Mouse (Mus musculus): Measurements from ENCODE around the gene Gm3448. TPM values are rescaled to one million over a fixed set of nuclear protein-coding genes. Genes with fewer than 3 reads are reported as not detected.
"Not testable (repeated sequence)": the region's sequence is repeated elsewhere in the genome, so short reads cannot be mapped to it uniquely, and the experiment has no call there.

The Gm3448 gene
- polyA plus RNA-seq, 1 experiment: 3.7 TPM

GRCm38 (mm10) chr17:15066911-15067310 lies 25.6 kb upstream of the Gm3448 start:
- Histone ChIP-seq H3K4me3 (ENCODE audit: insufficient read depth, low read length) (no peak overlapping the region), H3K27ac (ENCODE audit: insufficient read depth, low read length) (no peak overlapping the region), H3K4me1 (ENCODE audit: control insufficient read depth, insufficient read depth, low read length) (peaks cover 3% of the 10 kb centered on the region; the same call in 1 of the 2 replicates)
- TF ChIP-seq POLR2A (IDR thresholded peaks at IDR 0.05; ENCODE audit: extremely low read depth, insufficient read depth, low read length): no peak
- TF ChIP-seq CTCF (IDR thresholded peaks at IDR 0.05; ENCODE audit: extremely low read depth, insufficient read depth, low read length): no peak

- peaks cover 3% of the 10 kb centered on the region; the same call in 1 of the 2 replicates for H3K4me1 ChIP-seq (ENCODE audit: control insufficient read depth, insufficient read depth, low read length)
- H3K4me3 ChIP-seq (ENCODE audit: insufficient read depth, low read length): peak overlapping the region; percentile 15; the same call in 1 of the 2 replicates
- H3K27ac ChIP-seq (ENCODE audit: insufficient read depth, low read length): no peak overlapping the region
- TF ChIP-seq POLR2A (IDR thresholded peaks at IDR 0.05; ENCODE audit: extremely low read depth, insufficient read depth, low read length) (no peak), CTCF (IDR thresholded peaks at IDR 0.05; ENCODE audit: extremely low read depth, insufficient read depth, low read length) (no peak)
These were observed 24.7 kb upstream of the Gm3448 start for GRCm38 (mm10) chr17:15066066-15066465.

- Histone ChIP-seq H3K4me1 (ENCODE audit: control insufficient read depth, insufficient read depth, low read length) (peaks cover 3% of the 10 kb centered on the region; the same call in 1 of the 2 replicates), H3K27ac (ENCODE audit: insufficient read depth, low read length) (no peak overlapping the region), H3K4me3 (ENCODE audit: insufficient read depth, low read length) (peak overlapping the region; percentile 15; the same call in 1 of the 2 replicates)
- TF ChIP-seq POLR2A (IDR thresholded peaks at IDR 0.05; ENCODE audit: extremely low read depth, insufficient read depth, low read length): no peak
- peak; percentile 88 for TF ChIP-seq CTCF (IDR thresholded peaks at IDR 0.05; ENCODE audit: extremely low read depth, insufficient read depth, low read length)
These were observed 24.2 kb upstream of the Gm3448 start for GRCm38 (mm10) chr17:15065391-15066024.

- H3K4me3 ChIP-seq (ENCODE audit: insufficient read depth, low read length): no peak overlapping the region
- no peak overlapping the region for H3K27ac ChIP-seq (ENCODE audit: insufficient read depth, low read length)
- no peaks in the 10 kb centered on the region for H3K4me1 ChIP-seq (ENCODE audit: control insufficient read depth, insufficient read depth, low read length)
- TF ChIP-seq CTCF (IDR thresholded peaks at IDR 0.05; ENCODE audit: extremely low read depth, insufficient read depth, low read length) (no peak), POLR2A (IDR thresholded peaks at IDR 0.05; ENCODE audit: extremely low read depth, insufficient read depth, low read length) (no peak)
These were observed 19.0 kb upstream of the Gm3448 start for GRCm38 (mm10) chr17:15060356-15060755.

- Histone ChIP-seq H3K4me1 (ENCODE audit: control insufficient read depth, insufficient read depth, low read length) (no peaks in the 10 kb centered on the region), H3K4me3 (ENCODE audit: insufficient read depth, low read length) (no peak overlapping the region), H3K27ac (ENCODE audit: insufficient read depth, low read length) (no peak overlapping the region)
- TF ChIP-seq POLR2A (IDR thresholded peaks at IDR 0.05; ENCODE audit: extremely low read depth, insufficient read depth, low read length) (no peak), CTCF (IDR thresholded peaks at IDR 0.05; ENCODE audit: extremely low read depth, insufficient read depth, low read length) (no peak)
These were observed 18.3 kb upstream of the Gm3448 start for GRCm38 (mm10) chr17:15059646-15060045.

GRCm38 (mm10) chr17:15058161-15058591 lies 16.8 kb upstream of the Gm3448 start:
- H3K27ac ChIP-seq (ENCODE audit: insufficient read depth, low read length): no peak overlapping the region
- H3K4me3 ChIP-seq (ENCODE audit: insufficient read depth, low read length): no peak overlapping the region
- H3K4me1 ChIP-seq (ENCODE audit: control insufficient read depth, insufficient read depth, low read length): no peaks in the 10 kb centered on the region
- TF ChIP-seq POLR2A (IDR thresholded peaks at IDR 0.05; ENCODE audit: extremely low read depth, insufficient read depth, low read length): no peak
- no peak for TF ChIP-seq CTCF (IDR thresholded peaks at IDR 0.05; ENCODE audit: extremely low read depth, insufficient read depth, low read length)

- Histone ChIP-seq H3K27ac (ENCODE audit: insufficient read depth, low read length) (no peak overlapping the region), H3K4me3 (ENCODE audit: insufficient read depth, low read length) (no peak overlapping the region), H3K4me1 (ENCODE audit: control insufficient read depth, insufficient read depth, low read length) (no peaks in the 10 kb centered on the region)
- no peak for TF ChIP-seq POLR2A (IDR thresholded peaks at IDR 0.05; ENCODE audit: extremely low read depth, insufficient read depth, low read length)
- no peak for TF ChIP-seq CTCF (IDR thresholded peaks at IDR 0.05; ENCODE audit: extremely low read depth, insufficient read depth, low read length)
These were observed 14.6 kb upstream of the Gm3448 start for GRCm38 (mm10) chr17:15055925-15056324.

GRCm38 (mm10) chr17:15053829-15054200 lies 12.5 kb upstream of the Gm3448 start:
- not testable (repeated sequence) for H3K4me3 ChIP-seq (ENCODE audit: insufficient read depth, low read length); H3K27ac ChIP-seq (ENCODE audit: insufficient read depth, low read length); H3K4me1 ChIP-seq (ENCODE audit: control insufficient read depth, insufficient read depth, low read length)

GRCm38 (mm10) chr17:15053183-15053828 lies 12.0 kb upstream of the Gm3448 start:
- not testable (repeated sequence) for H3K4me1 ChIP-seq (ENCODE audit: control insufficient read depth, insufficient read depth, low read length); H3K4me3 ChIP-seq (ENCODE audit: insufficient read depth, low read length); H3K27ac ChIP-seq (ENCODE audit: insufficient read depth, low read length)

- not testable (repeated sequence) for H3K4me3 ChIP-seq (ENCODE audit: insufficient read depth, low read length); H3K4me1 ChIP-seq (ENCODE audit: control insufficient read depth, insufficient read depth, low read length)
These were observed 11.4 kb upstream of the Gm3448 start for GRCm38 (mm10) chr17:15052766-15053165.

GRCm38 (mm10) chr17:15050338-15050737 lies 9.0 kb upstream of the Gm3448 start:
- not testable (repeated sequence) for H3K4me1 ChIP-seq (ENCODE audit: control insufficient read depth, insufficient read depth, low read length); H3K4me3 ChIP-seq (ENCODE audit: insufficient read depth, low read length); H3K27ac ChIP-seq (ENCODE audit: insufficient read depth, low read length)

More at GRCm38 (mm10) chr17:15052766-15053165, 11.4 kb upstream of the Gm3448 start:
- not testable (repeated sequence) for H3K27ac ChIP-seq (ENCODE audit: insufficient read depth, low read length)

- not testable (repeated sequence) for H3K4me1 ChIP-seq (ENCODE audit: control insufficient read depth, insufficient read depth, low read length); H3K27ac ChIP-seq (ENCODE audit: insufficient read depth, low read length); H3K4me3 ChIP-seq (ENCODE audit: insufficient read depth, low read length)
These were observed 882 bp downstream of the Gm3448 start for GRCm38 (mm10) chr17:15040455-15040854.

GRCm38 (mm10) chr17:15031414-15031813 lies 9.9 kb downstream of the Gm3448 start:
- not testable (repeated sequence) for H3K4me1 ChIP-seq (ENCODE audit: control insufficient read depth, insufficient read depth, low read length); H3K4me3 ChIP-seq (ENCODE audit: insufficient read depth, low read length); H3K27ac ChIP-seq (ENCODE audit: insufficient read depth, low read length)

- H3K27ac ChIP-seq (ENCODE audit: insufficient read depth, low read length); H3K4me1 ChIP-seq (ENCODE audit: control insufficient read depth, insufficient read depth, low read length); H3K4me3 ChIP-seq (ENCODE audit: insufficient read depth, low read length): not testable (repeated sequence)
These were observed 15.8 kb downstream of the Gm3448 start for GRCm38 (mm10) chr17:15025513-15025912.
